Mouse (Mus musculus) gastrocnemius, postnatal 10 days (tissue): ENCODE data around the gene Mylk. TPM values are rescaled to one million over a fixed set of nuclear protein-coding genes. Genes with fewer than 3 reads are reported as not detected.

Source experiments
- DNase-seq: peaks from one replicate; pipeline ENCODE4 v3.0.0; 2021; ENCODE audit warnings: mixed read lengths
- total RNA-seq, 2 experiments: library from RNA; stranded (reverse); gene quantifications; 2 replicates each; pipeline ENCODE4 v1.2.3; 2021

Mylk gene
- total RNA-seq, 2 experiments from 2014 or later: 33.0 to 38.8 TPM

- peak; percentile 81 for DNase-seq
Measured at GRCm38 (mm10) chr16:34902294-34902680, 157.3 kb downstream of the Mylk start.

DNA sequence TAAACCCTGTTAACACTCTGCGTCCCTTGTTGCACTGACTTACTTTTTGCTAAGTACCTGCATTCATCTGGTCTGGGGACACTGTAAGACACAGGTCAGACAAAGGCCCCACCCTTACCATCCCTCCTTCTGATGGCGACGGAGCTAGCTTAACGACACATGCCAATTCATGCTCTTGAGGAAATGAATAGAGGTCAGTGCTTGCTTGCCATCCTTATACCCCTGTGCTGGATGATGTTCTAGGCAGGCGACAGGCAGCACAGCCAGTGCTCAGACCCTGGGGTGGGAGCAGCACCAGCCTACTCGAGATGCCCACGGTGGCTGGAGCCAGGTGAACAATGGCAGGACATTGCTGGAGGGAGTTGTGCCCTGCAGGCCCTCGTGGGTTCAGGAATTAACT lies 157.8 kb downstream of the Mylk start:
- no peak for DNase-seq

- DNase-seq: no peak
Measured at GRCm38 (mm10) chr16:34904876-34905275, 159.9 kb downstream of the Mylk start.

DNA sequence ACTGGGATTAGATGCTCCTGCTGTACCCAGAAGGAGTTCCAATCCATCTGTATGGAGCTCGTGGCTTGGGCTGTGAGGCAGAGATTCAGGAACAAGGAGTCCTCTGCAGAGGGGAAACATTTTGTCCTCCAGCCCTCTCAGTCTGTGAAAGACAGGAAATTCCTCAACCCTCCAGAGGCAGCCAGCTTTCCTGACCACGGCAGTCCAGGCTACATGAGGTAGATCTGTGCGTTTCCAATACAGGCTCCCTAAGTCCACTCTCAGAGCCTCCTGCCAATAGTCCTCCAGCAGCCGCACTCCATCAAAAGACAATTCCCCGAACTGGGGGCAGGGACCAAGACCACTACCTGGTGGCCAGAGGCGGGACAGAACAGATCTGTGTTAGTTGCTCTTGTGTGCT lies 164.4 kb downstream of the Mylk start:
- no peak for DNase-seq

GRCm38 (mm10) chr16:34917373-34917900 lies 172.4 kb downstream of the Mylk start:
- no peak for DNase-seq

DNA sequence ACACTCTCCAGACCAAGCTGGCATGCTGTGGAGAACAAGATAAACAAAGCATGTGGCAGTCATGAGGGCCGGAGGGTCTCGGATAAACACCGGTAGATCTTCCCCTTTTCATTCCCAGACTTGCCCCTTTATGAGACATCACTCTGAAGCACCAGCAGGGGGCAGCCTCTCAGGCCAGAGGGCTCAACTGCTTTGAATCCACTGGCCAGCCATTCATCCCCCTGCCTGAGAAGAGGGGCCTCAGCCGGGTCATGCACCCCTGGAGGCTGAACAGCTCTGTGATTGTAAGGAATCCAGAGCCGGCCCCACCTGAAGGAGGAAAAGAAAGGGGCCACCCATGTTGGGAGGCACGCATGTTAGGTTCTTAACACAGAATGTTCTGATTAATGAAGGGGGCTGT lies 175.2 kb downstream of the Mylk start:
- DNase-seq: peak; percentile 59

GRCm38 (mm10) chr16:34920868-34921267 lies 175.9 kb downstream of the Mylk start:
- no peak for DNase-seq

- no peak for DNase-seq
Measured at GRCm38 (mm10) chr16:34921319-34921718, 176.3 kb downstream of the Mylk start.

DNA sequence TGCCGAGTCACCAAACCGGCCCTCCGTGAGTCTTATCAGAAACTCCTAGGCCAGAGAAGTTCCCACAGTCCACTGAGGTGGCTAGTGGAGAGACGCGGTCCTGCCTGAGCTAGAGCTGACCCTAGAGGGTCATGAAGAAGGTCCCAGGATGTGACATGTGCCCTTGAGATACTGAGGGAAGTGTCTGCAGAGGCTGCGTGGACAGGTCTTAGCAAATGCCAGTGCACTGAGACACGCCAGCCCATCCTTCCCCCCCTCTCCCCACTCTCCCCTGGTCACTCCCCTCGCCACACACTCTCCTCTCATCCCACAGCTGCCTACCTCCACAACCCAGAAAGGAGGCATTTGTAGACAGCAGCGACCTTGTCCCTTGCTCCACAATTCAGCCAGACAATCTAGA lies 178.6 kb downstream of the Mylk start:
- no peak for DNase-seq

GRCm38 (mm10) chr16:34924324-34924723 lies 179.3 kb downstream of the Mylk start:
- no peak for DNase-seq

- peak; percentile 62 for DNase-seq
Measured at GRCm38 (mm10) chr16:34924937-34925618, 180.1 kb downstream of the Mylk start.

- DNase-seq: no peak
Measured at GRCm38 (mm10) chr16:34926531-34927435, 181.8 kb downstream of the Mylk start.

DNA sequence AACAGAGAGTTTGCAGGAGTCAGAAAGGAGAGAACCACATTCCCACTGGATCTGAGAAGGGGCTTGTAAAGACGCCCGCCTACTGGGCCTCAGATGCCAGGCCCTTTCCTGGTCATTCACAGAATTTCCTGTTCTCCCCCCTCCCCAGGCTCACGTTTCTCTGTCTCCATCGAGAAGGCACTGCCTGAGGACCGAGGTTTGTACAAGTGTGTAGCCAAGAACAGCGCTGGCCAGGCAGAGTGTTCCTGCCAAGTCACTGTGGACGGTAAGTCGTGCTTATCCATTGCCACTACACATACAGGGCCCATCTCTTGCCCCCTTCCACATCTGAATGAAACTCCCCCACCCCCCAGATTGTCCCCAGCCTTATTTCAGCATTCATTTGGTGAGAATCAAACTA lies 184.7 kb downstream of the Mylk start:
- no peak for DNase-seq

DNA sequence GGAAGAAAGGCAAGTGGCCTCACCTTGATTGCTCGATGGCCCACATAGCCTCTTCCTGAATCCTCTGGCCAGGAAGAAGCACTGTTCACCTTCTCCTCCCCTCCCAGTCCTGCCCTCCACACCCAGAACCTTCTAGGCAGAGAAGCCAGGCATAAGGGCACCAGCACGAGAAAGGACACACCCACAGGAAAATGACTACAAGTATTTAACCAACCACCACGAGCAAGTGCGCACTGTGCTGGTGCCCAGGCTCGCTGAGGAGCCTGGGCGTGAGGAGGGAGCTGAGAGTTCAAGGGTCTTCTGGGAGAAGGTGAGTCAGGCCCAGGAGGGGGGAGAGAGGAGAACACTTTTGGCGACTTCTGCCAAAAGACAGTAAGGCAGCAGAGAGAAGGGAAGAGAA lies 185.1 kb downstream of the Mylk start:
- no peak for DNase-seq

DNA sequence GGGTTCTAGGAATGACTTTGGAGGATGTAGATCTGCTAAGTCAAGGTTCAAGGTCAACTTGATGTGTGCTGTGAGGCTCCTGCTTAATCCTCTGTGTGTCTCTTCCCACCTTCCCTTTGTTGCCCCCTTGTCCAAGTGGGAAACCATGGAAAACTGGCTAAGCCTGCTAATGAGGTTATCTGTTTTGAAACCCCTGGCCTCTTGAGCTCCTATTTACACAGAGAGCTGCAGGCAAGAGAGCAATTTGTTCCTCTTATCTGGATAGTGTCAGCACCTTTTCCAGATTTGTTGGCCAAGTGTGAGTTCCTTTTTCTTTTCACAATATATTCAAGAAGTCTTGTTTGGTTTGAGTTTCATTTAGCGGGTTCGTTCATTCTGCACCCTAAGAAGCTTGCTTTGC lies 186.3 kb downstream of the Mylk start:
- DNase-seq: no peak

DNA sequence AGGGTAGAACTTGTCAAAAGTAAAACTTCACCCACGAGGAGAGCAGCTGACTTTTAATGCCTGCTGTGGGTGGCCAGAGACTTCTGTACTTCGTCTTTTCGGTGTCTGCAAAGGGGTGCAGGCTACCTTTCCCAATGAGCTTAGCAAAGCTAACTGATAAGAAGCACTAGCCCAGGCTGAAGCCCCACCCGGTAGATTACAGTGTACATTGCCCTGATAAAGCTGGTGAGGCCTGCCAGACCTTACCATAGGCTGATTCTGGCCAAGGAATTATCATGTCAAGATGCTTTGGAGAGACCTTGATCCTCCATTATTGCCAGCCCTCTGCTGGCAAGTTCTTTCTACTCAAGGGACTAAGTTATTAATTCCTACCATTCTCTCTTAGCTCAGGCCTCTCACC lies 188.2 kb downstream of the Mylk start:
- no peak for DNase-seq

DNA sequence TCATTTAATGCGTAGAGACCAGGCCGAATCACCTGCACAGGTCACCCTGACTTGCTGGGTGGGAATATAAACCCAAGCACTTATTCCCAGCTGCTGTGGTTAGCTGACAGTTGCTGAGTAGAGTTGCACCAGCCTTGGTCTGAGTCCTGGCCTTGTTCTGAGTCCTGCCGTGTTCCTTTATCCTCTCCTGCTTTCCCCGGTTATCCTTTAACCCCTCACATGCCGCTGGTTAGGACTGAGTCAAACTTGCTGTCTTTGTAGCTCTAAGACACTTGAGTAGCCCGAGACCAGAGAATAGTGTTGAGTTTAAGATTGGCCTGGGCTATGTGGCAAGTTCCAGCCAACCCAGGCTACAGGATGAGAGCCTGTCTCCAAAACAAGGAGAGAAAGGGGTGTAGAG lies 189.5 kb downstream of the Mylk start:
- DNase-seq: no peak

DNA sequence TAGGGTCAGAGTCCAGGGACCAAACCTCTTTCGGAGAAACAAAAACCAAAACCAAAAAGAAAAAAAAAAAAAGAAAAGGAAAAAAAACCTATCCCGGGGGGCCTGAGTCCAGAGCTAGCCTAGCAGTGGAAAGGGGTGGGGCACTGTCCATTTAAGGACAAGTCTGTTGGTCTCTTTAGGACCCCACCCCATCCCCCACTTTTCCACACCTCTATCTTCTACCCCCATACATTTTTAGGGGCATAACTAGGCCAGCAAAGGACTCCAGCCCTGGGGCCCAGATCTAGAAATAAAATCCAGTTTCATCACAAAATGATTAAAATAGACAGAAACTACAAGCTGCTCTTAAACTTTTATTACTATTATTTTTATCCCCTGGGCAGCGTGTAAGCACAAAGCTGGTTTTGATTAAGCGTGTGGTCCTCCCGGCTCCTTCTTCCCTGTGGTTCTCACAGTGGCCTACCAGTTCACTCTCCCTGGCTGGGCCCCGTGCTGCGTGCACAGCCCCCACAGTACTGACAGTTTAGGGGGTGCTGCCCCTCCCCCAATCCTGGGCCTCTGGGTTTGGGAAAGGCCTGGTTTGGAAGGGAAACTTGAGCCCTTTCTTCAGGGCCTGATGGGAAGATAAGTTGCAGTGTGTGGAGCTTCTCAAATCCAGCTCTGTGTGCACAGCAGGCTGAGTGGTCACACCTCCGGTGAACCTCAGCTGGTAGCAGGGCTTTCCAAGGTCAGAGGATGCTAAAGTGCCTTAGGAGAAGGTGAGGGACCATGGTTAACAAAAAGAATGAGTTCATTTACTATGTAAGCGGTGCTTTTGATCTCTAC lies 190.7 kb downstream of the Mylk start:
- DNase-seq: no peak

DNA sequence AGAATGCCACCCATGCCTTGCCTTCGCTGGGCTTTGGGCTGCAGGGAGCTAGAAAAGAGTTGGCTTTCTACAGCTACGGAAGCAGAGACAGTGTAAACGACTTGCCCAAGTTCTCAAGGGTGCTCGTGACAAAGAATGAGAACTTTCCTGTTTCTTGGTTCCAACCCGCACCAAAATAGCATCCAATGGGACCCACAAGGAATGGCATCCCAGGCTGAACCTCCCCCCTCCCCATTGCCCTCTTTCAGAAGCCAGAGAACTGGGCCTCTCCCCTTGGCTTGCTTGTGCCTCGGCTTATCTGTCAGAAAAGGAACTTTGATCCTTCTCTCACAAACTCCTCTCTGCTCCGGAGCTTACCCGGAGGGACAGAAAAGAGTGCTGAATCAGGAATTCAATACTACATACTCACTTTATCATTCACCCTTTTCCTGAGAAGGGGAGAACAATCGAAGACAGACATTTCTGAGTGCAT lies 191.4 kb downstream of the Mylk start:
- DNase-seq: no peak

GRCm38 (mm10) chr16:34937611-34938010 lies 192.6 kb downstream of the Mylk start:
- DNase-seq: no peak

DNA sequence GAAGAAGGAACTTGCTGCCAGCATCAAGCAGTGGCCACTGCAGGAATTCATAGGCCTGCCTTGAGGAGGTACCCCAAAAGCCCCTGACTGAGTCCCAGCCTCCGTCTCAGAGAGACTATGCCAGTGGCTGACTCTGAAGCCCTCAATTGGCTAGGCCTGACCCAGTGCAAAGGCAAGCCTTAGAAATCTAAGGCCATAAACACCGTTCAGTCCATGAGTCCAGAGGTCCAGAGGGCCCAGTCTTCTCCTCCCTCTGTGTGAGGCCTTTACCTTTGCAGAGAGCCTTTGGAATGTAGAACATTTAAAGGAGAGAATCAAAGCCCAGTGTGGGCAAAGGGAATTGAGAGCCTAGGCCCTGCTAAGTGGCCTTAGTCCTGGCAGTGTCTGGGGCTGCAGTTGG lies 193.2 kb downstream of the Mylk start:
- no peak for DNase-seq

- DNase-seq: no peak
Measured at GRCm38 (mm10) chr16:34939951-34940350, 194.9 kb downstream of the Mylk start.
